ENCODE assay signal across 8 mouse cellular contexts in the genomic region with DNA sequence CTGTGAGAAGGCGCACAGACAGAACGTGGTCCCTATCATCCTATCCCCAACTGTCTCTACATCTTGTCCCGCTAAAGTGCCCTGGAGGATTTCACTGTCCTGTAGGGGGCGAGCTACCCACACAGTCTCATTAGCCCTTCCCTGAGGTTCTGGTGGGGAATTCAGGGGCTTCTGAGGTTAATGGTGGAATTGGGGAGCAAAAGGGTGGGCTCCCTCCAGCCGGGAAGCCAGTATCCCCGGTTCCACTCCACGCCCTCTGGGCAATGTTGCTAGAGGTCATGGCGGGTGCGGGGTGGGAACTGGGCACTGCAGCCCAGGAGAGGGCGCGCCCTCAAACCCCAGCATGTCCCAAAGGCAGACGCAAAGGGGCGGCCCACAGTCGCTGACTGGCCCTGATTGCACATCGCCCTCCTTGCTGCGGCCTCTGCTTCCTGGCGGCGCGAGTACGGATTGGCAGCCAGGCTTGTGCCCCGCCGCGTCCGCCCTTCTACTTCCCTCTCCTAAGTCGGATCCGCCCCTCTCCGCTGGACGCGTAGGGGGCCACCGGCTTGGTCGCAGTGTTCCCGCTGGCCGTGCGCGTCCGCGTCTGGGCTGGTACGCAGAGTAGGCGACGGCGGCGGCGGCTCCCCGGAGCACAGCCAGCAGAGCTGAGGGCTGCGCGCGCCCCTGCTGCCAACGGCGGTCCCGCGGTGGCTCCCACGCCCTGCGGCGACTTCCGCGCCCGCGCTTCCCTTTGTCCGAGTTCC.
DNase-seq lines count a peak whose midpoint lies in the region; ATAC-seq and TF ChIP-seq lines count a peak whose summit lies in the region.

No protein-coding gene starts in this region.

- whole genome bisulfite sequencing in forebrain, embryonic 15.5 days, result 1% methylated on average over 56 of the region's 59 CpGs
- WGBS in large intestine, adult 2 months, result under 1% methylated on average over 59 of the region's 59 CpGs
- under 1% methylated on average over 59 of the region's 59 CpGs for WGBS in liver, embryonic 16.5 days (ENCODE audit: insufficient replicate concordance)
- WGBS in neural tube, embryonic 12.5 days, result under 1% methylated on average over 48 of the region's 59 CpGs
- under 1% methylated on average over 59 of the region's 59 CpGs for WGBS in stomach, postnatal 0 days

- no peaks in the 10 kb centered on the region for H3K4me1 ChIP-seq in forebrain, embryonic 15.5 days
- H3K4me1 ChIP-seq in liver, embryonic 16.5 days (ENCODE audit: control insufficient read depth, low read depth, low read length), result no peaks in the 10 kb centered on the region
- H3K4me1 ChIP-seq in neural tube, embryonic 12.5 days, result no peaks in the 10 kb centered on the region
- no peaks in the 10 kb centered on the region for H3K4me1 ChIP-seq in stomach, postnatal 0 days (replicated peaks; ENCODE audit: control insufficient read depth, insufficient read depth)

- H3K9me3 ChIP-seq in forebrain, embryonic 15.5 days, result no peaks in the 10 kb centered on the region
- no peaks in the 10 kb centered on the region for H3K9me3 ChIP-seq in liver, embryonic 16.5 days (replicated peaks; ENCODE audit: control insufficient read depth, low read length)
- 0 out of 2 replicates have a peak, but pooled peaks cover 8% of the 10 kb centered on the region for H3K9me3 ChIP-seq in neural tube, embryonic 12.5 days
- H3K9me3 ChIP-seq in stomach, postnatal 0 days (ENCODE audit: control insufficient read depth, low read length), result no peaks in the 10 kb centered on the region

- intact Hi-C loops in heart, postnatal 14 days (cut with DNase I), result no loop called here

- H3K4me3 ChIP-seq in forebrain, embryonic 15.5 days, result peak overlapping the region; percentile 89
- peak overlapping the region; percentile 68 for H3K4me3 ChIP-seq in liver, embryonic 16.5 days (ENCODE audit: low read depth, low read length)
- peak overlapping the region; percentile 81 for H3K4me3 ChIP-seq in neural tube, embryonic 12.5 days
- H3K4me3 ChIP-seq in stomach, postnatal 0 days (ENCODE audit: low read depth, low read length), result peak overlapping the region; percentile 84

- H3K27me3 ChIP-seq in forebrain, embryonic 15.5 days, result no peaks in the 10 kb centered on the region
- peaks cover 3% of the 10 kb centered on the region for H3K27me3 ChIP-seq in liver, embryonic 16.5 days (ENCODE audit: control insufficient read depth, insufficient read depth, low read depth, low read length)
- H3K27me3 ChIP-seq in neural tube, embryonic 12.5 days (replicated peaks), result no peaks in the 10 kb centered on the region
- no peaks in the 10 kb centered on the region for H3K27me3 ChIP-seq in stomach, postnatal 0 days (ENCODE audit: control insufficient read depth, insufficient read depth, low read length)

- TF ChIP-seq CTCF in stomach, postnatal 0 days (IDR thresholded peaks at IDR 0.05; ENCODE audit: low read depth), result peak; percentile 70

- no peaks in the 10 kb centered on the region for H3K36me3 ChIP-seq in forebrain, embryonic 15.5 days
- H3K36me3 ChIP-seq in liver, embryonic 16.5 days (ENCODE audit: control insufficient read depth, insufficient read depth), result no peaks in the 10 kb centered on the region
- no peaks in the 10 kb centered on the region for H3K36me3 ChIP-seq in neural tube, embryonic 12.5 days
- no peaks in the 10 kb centered on the region for H3K36me3 ChIP-seq in stomach, postnatal 0 days (ENCODE audit: control insufficient read depth, insufficient read depth, low read length)

- peak; percentile 98 for ATAC-seq in CD4-positive, CD25-positive, alpha-beta regulatory T cell, adult 4 months
- ATAC-seq in cerebellum, adult (ENCODE audit: insufficient number of reproducible peaks, low FRiP score, low TSS enrichment), result peak; percentile 61
- ATAC-seq in forebrain, embryonic 15.5 days (replicated peaks), result peak; percentile 99
- peak; percentile 100 for ATAC-seq in liver, embryonic 16.5 days (ENCODE audit: low read depth)
- ATAC-seq in neural tube, embryonic 12.5 days (ENCODE audit: low FRiP score, low read depth), result peak; percentile 99
- ATAC-seq in stomach, postnatal 0 days (ENCODE audit: low FRiP score, low TSS enrichment), result peak; percentile 100

- no peak for TF ChIP-seq EP300 in stomach, postnatal 0 days (optimal IDR thresholded peaks at IDR 0.05)

- peak overlapping the region; percentile 81 for H3K27ac ChIP-seq in forebrain, embryonic 15.5 days (replicated peaks)
- H3K27ac ChIP-seq in liver, embryonic 16.5 days (ENCODE audit: low read length), result peak overlapping the region; percentile 52; the same call in 1 of the 2 replicates
- H3K27ac ChIP-seq in neural tube, embryonic 12.5 days, result peak overlapping the region; percentile 68
- H3K27ac ChIP-seq in stomach, postnatal 0 days (replicated peaks), result peak overlapping the region; percentile 90

- H3K9ac ChIP-seq in forebrain, embryonic 15.5 days (replicated peaks), result peak overlapping the region; percentile 83
- H3K9ac ChIP-seq in liver, embryonic 16.5 days (ENCODE audit: low read depth, low read length), result peak overlapping the region; percentile 61
- H3K9ac ChIP-seq in neural tube, embryonic 12.5 days, result peak overlapping the region; percentile 87
- H3K9ac ChIP-seq in stomach, postnatal 0 days (ENCODE audit: low read length), result peak overlapping the region; percentile 83

- DNase-seq in heart, postnatal 14 days, result peak; percentile 91 to 92
- peak; percentile 62 for DNase-seq in large intestine, adult 2 months (ENCODE audit: low read depth, low spot score)
- DNase-seq in stomach, postnatal 0 days (ENCODE audit: low spot score), result peak; percentile 93

- peak overlapping the region; percentile 64 for H3K4me2 ChIP-seq in forebrain, embryonic 15.5 days (replicated peaks)
- H3K4me2 ChIP-seq in liver, embryonic 16.5 days (ENCODE audit: low read depth, low read length), result peak overlapping the region; percentile 46
- H3K4me2 ChIP-seq in neural tube, embryonic 12.5 days (replicated peaks), result peak overlapping the region; percentile 57
- H3K4me2 ChIP-seq in stomach, postnatal 0 days (replicated peaks; ENCODE audit: low read depth), result peak overlapping the region; percentile 58

Comparison
In these comparisons a context has a peak if more than half of its experiments do, and no peak if none do; other contexts are left out.
1. Peak in every context shown above with its lines: DNase-seq, ATAC-seq, H3K4me3 ChIP-seq and H3K27ac ChIP-seq.